Mouse (Mus musculus): ENCODE data around the gene Oaz1. TPM values are rescaled to one million over a fixed set of nuclear protein-coding genes. Genes with fewer than 3 reads are reported as not detected.
A peak's percentile ranks its signal among the peaks of the same experiment; 100 is the strongest.

Gene Oaz1
- total RNA-seq (2017): 154 and 289 TPM in 2 replicates

GRCm38 (mm10) chr10:80826151-80827062 is at the start of gene Oaz1:
Oaz1 (plus strand) TSS chr10:80826656.
- ATAC-seq (replicated peaks in 1 of 2; ENCODE audit: insufficient read depth in 1 of 2, low FRiP score in 2 of 2, low TSS enrichment in 1 of 2, low read depth in 1 of 2, poor library complexity in 2 of 2, severe bottlenecking in 2 of 2): peak; percentile 87 to 88

- no peak for ATAC-seq (replicated peaks in 1 of 2; ENCODE audit: insufficient read depth in 1 of 2, low FRiP score in 2 of 2, low TSS enrichment in 1 of 2, low read depth in 1 of 2, poor library complexity in 2 of 2, severe bottlenecking in 2 of 2)
These were observed 49.3 kb upstream of the Oaz1 start for GRCm38 (mm10) chr10:80777123-80777522.

- ATAC-seq (replicated peaks in 1 of 2; ENCODE audit: insufficient read depth in 1 of 2, low FRiP score in 2 of 2, low TSS enrichment in 1 of 2, low read depth in 1 of 2, poor library complexity in 2 of 2, severe bottlenecking in 2 of 2): no peak
These were observed 46.9 kb upstream of the Oaz1 start for GRCm38 (mm10) chr10:80779565-80779964.

GRCm38 (mm10) chr10:80784302-80784701 is 42.2 kb upstream of the Oaz1 start:
- ATAC-seq (replicated peaks in 1 of 2; ENCODE audit: insufficient read depth in 1 of 2, low FRiP score in 2 of 2, low TSS enrichment in 1 of 2, low read depth in 1 of 2, poor library complexity in 2 of 2, severe bottlenecking in 2 of 2): no peak

- no peak for ATAC-seq (replicated peaks in 1 of 2; ENCODE audit: insufficient read depth in 1 of 2, low FRiP score in 2 of 2, low TSS enrichment in 1 of 2, low read depth in 1 of 2, poor library complexity in 2 of 2, severe bottlenecking in 2 of 2)
These were observed 41.6 kb upstream of the Oaz1 start for GRCm38 (mm10) chr10:80784871-80785270.

DNA sequence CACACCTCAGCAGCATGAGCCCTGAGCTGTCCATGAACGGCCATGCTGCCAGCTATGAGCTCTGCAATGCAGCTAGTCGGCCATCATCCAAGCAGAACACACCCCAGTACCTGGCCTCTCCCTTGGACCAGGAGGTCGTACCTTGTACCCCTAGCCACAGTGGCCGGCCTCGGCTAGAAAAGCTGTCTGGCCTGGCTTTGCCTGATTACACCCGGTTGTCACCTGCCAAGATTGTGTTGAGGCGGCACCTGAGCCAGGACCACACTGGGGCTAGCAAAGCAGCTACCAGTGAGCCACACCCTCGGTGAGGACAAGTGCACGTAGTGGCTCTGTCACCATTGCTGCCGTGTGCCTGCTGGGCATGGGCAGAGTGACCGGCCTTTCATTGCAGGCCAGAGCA is 40.5 kb upstream of the Oaz1 start:
- ATAC-seq (replicated peaks in 1 of 2; ENCODE audit: insufficient read depth in 1 of 2, low FRiP score in 2 of 2, low TSS enrichment in 1 of 2, low read depth in 1 of 2, poor library complexity in 2 of 2, severe bottlenecking in 2 of 2): no peak

- ATAC-seq (replicated peaks in 1 of 2; ENCODE audit: insufficient read depth in 1 of 2, low FRiP score in 2 of 2, low TSS enrichment in 1 of 2, low read depth in 1 of 2, poor library complexity in 2 of 2, severe bottlenecking in 2 of 2): no peak
These were observed 38.9 kb upstream of the Oaz1 start for GRCm38 (mm10) chr10:80787517-80787916.

GRCm38 (mm10) chr10:80790761-80791404 is 35.6 kb upstream of the Oaz1 start:
- ATAC-seq (replicated peaks in 1 of 2; ENCODE audit: insufficient read depth in 1 of 2, low FRiP score in 2 of 2, low TSS enrichment in 1 of 2, low read depth in 1 of 2, poor library complexity in 2 of 2, severe bottlenecking in 2 of 2): no peak

DNA sequence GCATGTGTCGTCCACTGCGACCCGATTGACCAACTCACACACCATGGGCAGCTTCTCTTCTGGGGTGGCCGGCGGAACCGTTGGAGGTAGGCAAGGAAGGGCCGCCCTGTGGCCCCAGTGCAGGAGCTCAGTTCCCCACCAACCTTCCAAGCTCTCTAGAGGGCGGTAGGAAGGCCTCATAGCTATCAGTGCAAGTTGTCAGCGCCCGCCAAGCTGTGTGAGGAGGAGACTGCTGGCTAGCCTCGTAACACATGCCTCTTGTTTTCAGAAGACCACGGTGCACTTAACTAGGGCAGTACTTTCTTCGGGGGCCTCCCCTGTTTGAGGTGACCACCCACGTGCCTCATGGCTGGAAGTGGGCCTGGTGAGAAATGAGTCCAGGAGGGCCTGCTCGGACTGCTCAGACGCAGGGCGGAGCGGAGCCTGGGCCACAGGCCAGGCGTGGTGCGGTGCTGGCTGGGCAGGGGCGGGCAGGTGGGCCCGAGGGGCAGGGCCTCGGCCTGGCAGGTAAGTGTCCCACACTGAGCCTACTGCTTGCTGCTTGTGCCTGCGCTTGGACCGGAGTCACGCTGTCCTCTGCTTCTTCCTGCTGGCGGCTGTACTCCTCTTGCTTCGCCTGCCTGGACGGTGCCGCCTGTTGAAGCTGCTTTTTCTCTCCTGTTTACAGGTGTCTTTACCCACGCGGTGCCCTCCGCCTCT is 34.8 kb upstream of the Oaz1 start:
- ATAC-seq (replicated peaks in 1 of 2; ENCODE audit: insufficient read depth in 1 of 2, low FRiP score in 2 of 2, low TSS enrichment in 1 of 2, low read depth in 1 of 2, poor library complexity in 2 of 2, severe bottlenecking in 2 of 2): no peak

DNA sequence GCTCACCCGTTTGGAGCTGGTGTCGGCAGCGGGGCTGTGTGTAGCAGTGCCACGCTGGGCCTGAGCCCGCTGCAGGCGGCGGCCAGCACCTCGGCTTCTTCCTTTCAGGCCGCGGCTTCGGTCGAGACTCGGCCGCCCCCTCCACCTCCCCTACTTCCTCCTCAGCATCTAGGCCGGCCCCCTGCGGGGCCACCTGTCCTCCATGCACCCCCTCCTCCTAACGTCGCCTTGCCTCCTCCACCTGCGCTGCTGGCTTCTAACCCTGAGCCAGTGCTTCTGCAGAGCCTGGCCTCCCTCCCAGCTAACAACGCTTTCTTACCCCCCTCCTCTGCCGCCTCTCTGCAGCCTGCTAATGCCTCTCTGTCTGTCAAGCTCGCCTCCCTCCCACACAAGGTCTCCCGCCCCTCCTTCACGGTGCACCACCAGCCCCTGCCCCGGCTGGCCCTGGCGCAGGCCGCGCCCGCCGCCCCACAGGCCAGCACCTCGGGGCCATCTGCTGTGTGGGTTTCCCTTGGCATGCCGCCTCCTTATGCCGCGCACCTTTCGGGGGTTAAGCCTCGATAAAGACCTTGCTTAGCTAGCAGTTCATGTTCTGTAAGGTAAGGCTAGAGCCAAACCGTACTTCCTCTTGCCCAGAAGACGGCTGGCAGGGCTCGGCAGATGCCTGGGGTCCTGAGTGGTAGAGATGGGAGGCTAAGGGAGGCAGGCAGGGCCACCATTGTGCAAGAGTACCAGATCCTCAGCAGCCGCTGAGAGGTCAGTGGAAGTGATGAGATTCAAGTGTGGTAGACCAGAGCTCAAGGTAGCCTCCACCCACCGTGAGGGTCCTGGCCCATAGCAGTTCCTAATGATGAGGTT is 34.1 kb upstream of the Oaz1 start:
- ATAC-seq (replicated peaks in 1 of 2; ENCODE audit: insufficient read depth in 1 of 2, low FRiP score in 2 of 2, low TSS enrichment in 1 of 2, low read depth in 1 of 2, poor library complexity in 2 of 2, severe bottlenecking in 2 of 2): peak; percentile 55 to 56

DNA sequence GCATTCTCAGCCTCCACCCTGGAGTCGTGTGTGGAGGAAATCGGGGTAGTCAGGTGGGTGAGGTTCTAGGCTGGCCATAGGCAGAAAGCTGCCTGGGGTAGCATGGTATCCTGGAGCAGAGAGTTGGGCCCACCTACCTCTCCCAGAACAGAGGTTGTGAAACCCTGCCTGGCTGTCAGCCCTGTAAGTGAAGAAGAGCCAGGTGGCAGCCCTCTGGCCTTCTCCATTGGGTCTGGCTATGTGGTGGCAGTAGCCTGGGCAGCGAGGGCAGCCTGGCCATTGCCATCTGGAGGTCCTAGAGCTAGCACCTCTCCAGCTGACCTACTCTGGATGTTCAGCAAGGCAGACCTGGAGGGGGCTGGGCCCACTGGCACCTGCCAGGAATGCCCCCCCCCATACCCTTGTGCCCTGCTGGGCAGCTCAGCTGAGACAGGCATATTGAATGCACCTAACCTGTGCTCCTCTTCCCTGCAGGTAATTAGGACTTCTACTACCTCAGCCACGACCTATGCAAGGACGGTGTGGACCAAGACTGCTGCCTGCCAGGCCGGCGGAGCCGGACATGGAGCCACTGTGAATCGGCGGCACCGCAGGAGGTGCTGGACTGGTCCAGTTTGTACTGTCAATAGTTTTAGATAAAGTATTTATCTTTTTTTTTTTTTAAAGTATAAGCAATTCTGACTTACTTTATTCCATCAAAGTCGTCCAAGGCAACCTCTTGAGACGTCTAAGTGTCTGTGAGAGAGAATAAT is 33.2 kb upstream of the Oaz1 start:
- 0 out of 4 replicates have a peak, but pooled peaks of 1 of the 2 experiments have one; percentile 4 for ATAC-seq (replicated peaks in 1 of 2; ENCODE audit: insufficient read depth in 1 of 2, low FRiP score in 2 of 2, low TSS enrichment in 1 of 2, low read depth in 1 of 2, poor library complexity in 2 of 2, severe bottlenecking in 2 of 2)

- ATAC-seq (replicated peaks in 1 of 2; ENCODE audit: insufficient read depth in 1 of 2, low FRiP score in 2 of 2, low TSS enrichment in 1 of 2, low read depth in 1 of 2, poor library complexity in 2 of 2, severe bottlenecking in 2 of 2): no peak
These were observed 32.7 kb upstream of the Oaz1 start for GRCm38 (mm10) chr10:80793803-80794202.

DNA sequence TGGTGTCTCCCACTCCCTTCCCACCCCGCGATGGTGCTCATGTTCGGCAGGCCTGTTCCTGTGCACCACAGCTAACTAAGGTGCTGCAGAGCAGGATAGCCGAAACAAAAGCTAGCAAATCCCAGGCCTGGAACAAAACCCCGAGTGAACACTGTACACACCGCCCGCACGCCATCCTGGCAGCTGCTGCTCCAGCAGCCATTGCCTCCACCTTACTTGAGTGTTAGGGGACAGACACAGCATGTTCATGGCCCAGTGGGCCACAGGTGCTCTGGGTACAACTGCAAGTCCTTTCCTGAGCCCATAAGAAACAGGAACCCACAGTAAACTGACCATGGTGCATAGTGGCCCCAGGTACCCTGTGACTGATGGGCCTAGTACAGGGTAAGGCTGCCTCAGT is 31.7 kb upstream of the Oaz1 start:
- ATAC-seq (replicated peaks in 1 of 2; ENCODE audit: insufficient read depth in 1 of 2, low FRiP score in 2 of 2, low TSS enrichment in 1 of 2, low read depth in 1 of 2, poor library complexity in 2 of 2, severe bottlenecking in 2 of 2): no peak

DNA sequence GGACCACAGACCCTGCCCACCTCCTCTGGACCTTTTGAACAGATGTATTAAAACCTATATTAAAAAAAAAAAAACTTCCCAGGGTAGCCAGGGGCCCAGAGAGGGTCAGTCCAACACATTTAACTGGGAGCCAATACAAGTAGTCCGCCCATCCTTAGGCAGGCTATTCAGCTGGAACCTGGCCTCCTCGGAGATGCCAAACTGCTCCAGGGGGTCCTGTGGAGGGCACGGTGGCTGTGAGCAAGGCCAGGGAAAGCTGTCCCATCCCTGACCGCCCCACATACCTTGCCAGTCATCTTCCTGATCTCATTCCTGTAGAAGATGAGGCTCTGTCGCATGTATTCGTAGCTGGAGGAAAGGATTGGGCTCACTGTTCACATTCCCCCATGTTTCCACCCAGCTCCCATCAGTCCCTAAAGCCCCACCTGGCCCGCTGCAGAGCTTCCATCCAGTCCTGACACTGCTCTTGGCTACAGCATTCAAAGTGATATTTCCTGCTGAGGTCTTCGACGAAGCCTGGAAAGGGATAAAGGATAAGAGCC is 30.1 kb upstream of the Oaz1 start:
- no peak for ATAC-seq (replicated peaks in 1 of 2; ENCODE audit: insufficient read depth in 1 of 2, low FRiP score in 2 of 2, low TSS enrichment in 1 of 2, low read depth in 1 of 2, poor library complexity in 2 of 2, severe bottlenecking in 2 of 2)

GRCm38 (mm10) chr10:80797186-80798149 is 29.0 kb upstream of the Oaz1 start:
- peak; percentile 5 to 37; a peak in 2 of 4 replicates for ATAC-seq (replicated peaks in 1 of 2; ENCODE audit: insufficient read depth in 1 of 2, low FRiP score in 2 of 2, low TSS enrichment in 1 of 2, low read depth in 1 of 2, poor library complexity in 2 of 2, severe bottlenecking in 2 of 2)

All from hematopoietic stem cell, adult 5-6 weeks (primary cell).